Mouse (Mus musculus) spleen, postnatal 14 days (tissue): ENCODE data around the gene Slc37a3.
"Not testable (repeated sequence)": the region's sequence is repeated elsewhere in the genome, so short reads cannot be mapped to it uniquely, and the experiment has no call there.

ENCODE experiments used
- DNase-seq, 2 experiments: peaks; one replicate each; pipeline ENCODE4 v3.0.0; 2021 to 2022; ENCODE audit warnings: low spot score in 2 of 2

The Slc37a3 gene

DNA sequence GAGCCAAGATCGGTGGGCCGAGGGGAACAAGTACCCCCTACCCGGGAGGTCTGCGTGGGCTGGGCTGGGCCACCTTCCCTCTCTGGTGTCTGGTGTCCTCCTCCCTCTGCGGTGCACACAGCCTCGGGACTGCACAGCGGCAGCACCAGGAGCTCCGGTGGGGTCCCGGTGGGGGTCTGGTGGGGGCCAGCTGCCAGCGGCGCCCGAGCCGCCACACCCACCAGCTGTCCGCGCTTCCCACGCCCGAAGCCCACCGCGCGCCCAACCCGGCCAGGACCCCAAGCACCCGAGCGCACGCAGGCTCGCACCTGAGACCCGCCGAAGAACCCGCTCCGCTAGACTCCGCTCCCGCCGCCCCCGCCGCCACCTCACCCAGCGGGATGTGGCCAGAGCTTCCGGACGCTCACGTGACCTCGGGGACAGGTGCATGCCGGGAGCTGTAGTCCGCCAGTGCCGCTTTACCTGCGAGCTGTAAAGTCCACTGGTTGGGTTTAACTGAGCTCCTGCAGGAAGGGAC is at the start of gene Slc37a3:
Gene Slc37a3, minus strand, starts transcription at position 365 of the 517 bp plus-strand sequence.
- DNase-seq: peak; percentile 71 to 84

DNA sequence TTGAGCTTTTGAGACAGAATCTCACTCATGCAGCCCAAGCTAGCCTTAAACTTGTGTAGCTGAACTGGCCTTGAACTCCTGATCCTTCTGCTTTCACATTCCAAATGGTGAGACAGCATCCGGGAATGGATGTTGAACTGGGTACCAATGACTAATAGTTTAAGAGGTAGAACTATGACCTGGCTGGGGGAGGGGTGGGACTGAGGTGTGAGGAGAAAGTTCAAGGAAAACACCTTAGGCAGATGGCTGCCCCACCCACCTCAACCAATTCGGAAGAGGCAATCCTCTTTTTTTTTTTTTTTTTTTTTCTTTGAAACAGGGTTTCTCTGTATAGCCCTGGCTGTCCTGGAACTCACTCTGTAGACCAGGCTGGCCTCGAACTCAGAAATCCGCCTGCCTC is 49.2 kb upstream of the Slc37a3 start:
- no peak for DNase-seq

DNA sequence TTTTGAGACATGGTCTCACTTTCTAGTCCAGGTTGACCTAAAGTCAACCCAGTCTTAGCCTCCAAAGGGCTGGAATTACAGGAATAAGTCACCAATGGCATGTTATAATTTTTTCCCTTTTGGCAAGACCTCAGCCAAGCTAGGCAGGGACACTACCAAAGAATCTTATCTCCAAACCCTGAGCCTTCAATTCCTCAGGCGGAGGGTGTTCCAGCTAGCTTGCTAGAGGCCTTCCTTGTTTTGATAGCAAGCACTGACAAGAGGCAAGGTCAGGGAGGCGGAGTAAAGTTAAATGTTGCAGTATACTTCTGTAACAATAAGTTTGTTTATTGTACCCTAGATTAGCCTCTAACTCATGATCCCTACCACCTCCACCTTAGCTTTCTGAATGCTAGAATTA is 47.7 kb upstream of the Slc37a3 start:
- no peak for DNase-seq

DNA sequence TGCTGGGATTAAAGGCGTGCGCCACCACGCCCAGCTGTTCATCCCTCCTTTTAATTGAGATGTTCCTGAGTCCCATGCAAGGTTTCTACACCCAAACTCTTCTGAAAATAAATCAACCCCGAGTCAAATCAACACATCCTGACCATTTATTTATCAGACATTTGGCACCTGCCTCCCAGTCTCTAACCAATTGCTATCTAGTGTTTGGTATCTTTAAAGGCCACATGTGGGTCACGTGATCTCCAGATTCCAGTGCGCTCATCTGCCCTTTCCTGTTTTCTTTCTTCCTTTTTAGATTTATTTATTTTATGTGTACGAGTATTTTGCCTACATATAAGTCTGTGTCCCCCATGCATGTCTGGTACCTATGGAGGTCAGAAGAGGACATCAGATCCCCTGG is 46.2 kb upstream of the Slc37a3 start:
- DNase-seq: no peak

DNA sequence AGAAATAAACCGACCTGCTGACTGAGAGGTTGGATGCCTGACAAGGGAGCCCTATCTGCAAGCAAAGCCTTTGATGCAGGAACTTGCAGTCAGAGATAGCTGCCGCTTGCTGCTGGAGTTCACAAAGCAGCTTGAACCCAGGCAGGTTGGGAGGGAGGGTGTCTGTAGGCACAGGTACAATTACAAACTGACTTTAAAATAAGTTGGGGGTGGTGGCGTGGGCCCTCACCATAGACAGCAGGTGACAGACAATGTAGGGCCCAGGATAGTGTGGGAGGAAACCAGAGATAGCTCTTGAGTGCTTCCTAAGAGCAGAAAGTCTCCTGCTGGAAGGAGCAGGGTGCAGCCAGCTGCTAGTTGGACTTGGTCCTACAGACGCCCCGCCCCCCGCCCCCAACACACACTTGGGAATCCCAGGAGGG is 45.7 kb upstream of the Slc37a3 start:
- DNase-seq: no peak

DNA sequence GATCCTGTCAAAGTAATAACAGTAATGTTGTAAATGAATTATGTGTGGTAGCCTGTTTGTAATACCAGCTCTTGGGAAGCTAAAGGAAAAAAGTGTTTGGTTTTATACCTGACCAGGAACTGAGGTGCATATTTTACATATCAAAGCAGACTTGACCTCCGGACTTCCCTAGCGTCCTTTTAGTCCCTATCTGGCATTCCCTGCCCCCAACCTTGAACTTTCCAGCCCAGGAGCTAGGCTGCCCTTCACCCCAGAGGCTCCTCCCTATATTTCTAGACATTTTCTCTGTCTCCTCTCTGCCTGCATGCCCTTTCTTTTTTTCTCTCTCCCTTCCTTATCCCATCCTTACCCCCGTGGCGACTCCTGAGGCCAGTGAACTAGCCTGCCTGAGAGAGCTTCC is 43.4 kb upstream of the Slc37a3 start:
- DNase-seq: no peak

DNA sequence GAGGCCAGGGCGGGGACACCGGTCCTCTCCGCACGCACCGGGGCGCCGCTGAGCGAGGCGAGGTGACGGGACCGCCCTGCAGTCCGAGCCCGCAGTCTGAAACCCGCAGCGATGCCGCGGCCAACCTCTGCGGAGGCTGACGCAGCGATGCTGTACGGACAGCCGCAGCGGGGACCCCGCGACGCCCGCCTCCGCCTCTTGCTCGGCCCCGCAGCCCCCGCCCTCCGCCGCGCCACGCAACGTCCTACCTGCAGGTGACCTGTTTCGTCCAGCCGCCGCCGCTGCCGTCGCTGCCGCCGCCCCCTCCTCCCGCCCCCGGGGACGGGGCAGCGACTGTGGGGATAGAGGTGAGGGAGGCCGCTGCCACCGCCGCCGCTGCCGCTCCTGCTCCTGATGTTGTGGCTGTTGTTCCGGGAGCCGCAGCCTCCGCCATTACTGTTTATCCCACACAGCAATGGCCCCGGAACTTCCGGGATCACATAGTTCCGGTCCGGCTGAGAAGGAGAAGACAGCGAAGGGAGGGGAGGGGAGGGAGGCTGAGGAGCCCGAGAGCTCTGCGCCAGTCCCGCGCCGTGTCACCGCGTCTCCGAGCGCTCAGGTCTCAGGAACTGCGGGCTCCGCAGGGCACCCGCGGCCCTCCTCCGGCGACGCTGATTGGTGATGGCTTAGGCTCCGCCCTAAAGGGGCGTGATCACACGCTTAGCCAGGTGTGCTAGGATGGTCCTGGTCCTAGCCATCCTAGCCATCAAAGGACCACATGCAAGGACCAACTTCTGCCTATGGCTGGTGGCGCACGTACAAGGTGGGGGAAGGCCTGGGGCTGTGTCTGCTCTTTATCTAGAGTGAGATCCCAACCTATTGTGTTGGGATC is 42.6 kb upstream of the Slc37a3 start, which contains the start of gene Mkrn1:
Gene Mkrn1, minus strand, starts transcription at position 612 of the 871 bp plus-strand sequence.
- peak; percentile 79 to 85 for DNase-seq

DNA sequence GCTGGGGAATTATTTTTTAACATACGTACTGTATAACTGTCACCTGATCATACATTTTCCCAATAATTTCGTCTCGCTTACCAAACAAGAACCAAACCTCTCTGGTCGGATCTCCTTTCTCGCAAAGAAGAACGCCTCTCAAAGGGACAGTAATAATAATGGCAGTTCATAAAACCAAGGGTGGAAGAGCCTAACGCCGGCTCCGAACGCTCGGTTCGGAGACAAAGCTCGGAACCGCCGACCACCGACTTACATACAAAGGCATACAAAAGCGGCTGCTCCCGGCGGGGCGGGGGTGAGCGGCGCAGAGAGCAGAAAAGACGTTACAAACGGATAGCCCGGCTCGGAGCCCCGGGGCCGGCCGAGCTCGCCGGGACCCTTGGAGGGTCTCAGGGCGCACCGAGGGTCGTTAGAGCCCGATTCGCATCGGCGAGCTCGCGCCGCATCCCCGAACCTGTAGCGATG is 41.9 kb upstream of the Slc37a3 start:
- no peak for DNase-seq

DNA sequence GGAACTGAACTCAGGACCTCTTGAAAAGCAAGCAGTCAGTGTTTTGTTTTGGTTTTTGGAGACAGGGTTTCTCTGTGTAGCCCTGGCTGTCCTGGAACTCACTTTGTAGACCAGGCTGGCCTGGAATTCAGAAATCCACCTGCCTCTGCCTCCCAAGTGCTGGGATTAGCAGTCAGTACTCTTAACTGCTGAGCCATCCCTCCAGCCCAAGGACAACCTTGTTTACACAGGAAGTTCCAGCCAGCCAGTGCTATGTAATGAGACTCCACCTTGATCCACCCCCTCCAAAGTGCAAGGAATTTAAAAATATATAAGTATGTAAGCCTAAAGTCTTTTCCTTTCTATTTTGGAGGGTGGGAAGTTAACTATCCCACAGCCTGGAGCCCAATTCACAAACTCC is 39.2 kb upstream of the Slc37a3 start:
- DNase-seq: not testable (repeated sequence)

DNA sequence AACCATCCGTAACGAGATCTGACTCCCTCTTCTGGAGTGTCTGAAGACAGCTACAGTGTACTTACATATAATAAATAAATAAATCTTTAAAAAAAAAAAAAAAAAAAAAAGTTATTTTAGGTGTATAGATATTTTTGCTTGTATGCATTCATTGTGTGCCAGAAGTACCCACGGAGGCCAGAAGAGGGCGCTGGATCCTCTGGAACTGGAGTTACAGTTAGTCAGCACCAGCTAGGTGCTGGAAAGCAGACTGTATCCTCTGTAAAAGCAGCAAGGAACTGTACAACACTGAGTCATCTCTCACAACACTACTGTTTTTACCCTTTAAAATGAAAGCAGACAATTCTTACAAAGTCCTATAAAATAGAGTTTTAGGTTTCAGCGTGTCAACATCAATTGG is 38.3 kb upstream of the Slc37a3 start:
- DNase-seq: peak; percentile 73 to 84

DNA sequence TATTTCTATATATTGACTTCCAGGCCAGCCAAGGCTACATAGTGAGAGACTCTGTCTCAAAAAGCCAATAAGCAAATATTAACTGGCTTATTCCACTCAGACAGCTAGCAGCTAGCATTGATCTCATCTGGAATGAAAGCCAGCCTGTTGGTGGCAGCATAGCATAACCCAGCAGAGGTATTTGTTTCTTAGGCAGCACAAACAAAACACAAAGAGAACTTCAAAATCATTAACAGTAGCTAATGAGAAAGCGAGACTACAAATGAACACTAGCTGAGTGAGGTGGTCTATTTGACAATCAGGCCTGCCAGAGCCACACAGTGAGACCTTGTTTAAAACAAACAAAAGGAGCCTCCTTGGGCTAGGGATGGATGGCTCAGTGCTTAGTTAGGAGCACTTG is 36.6 kb upstream of the Slc37a3 start:
- DNase-seq: no peak

DNA sequence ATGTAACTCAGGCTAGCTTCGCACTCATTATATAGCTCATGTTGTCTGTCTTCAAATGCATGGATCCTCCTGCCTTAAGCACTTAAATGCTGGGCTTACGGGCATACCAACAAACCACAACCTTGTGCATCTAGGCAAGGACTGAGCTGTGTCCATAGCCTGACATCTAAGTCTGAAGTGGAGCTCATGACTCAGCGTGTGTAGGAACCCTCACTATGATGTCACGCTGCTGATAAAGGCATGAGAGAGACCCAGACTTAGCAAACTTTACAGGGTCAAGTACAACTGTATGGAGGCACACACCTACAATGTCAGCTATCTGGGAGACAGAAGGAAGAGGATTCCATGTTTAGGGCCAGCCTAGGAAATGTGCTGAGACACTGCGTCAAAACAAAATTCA is 29.0 kb upstream of the Slc37a3 start:
- no peak for DNase-seq

DNA sequence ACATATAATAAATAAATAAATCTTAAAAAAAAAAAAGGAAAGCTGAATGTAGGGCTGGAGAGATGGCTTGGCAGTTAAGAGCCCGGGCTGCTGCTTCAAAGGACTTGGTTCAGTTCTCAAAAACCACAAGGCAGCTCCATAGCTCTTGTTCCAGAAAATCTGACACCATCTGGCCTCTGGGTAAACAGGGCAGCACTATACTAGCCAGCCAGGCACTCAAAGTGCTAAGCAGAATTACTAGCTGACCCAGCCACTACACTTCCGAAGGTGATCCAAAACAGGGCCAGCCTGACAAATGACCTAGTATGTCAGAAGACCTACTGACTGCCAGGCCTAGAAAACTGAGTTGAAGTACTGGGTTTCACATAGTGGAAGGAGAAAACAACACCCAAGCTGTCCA is 25.7 kb upstream of the Slc37a3 start:
- DNase-seq: no peak

DNA sequence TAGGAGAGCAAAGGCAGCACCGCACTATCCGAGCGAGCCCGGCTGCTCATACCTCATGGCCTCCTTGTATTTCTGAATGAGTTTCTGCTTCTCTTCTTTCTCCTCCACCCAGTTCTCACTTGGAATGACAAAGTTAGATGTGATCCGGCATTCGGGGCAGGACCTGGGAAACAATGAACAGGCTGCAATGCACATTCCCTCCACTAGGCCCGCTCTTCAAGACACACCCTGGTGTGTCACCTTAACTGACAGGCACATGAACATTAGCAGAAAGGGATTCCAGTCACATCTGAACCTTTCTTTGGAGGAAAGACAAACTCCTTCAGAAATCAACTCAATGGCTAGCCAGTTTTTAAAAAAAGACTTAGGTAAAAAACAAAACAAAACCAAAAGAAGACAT is 22.9 kb upstream of the Slc37a3 start:
- no peak for DNase-seq

DNA sequence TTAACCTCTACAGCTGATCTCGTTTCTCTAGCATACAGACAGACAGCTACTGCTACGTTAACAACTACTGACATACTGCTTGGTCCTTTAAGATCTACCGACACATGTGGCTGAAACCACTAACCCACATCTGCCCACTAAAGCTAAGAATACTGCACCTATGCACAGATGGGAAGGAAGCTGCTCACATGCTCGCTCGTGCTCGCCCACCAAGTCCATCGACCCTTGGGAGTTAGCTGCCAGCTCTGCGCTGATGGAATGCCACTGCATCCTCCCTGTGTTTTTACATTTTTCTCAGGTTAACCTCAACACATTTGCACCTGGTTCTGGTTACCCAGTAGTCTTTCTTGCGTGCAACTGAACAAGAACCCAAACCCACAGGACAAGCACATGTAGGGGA is 20.9 kb upstream of the Slc37a3 start:
- no peak for DNase-seq

DNA sequence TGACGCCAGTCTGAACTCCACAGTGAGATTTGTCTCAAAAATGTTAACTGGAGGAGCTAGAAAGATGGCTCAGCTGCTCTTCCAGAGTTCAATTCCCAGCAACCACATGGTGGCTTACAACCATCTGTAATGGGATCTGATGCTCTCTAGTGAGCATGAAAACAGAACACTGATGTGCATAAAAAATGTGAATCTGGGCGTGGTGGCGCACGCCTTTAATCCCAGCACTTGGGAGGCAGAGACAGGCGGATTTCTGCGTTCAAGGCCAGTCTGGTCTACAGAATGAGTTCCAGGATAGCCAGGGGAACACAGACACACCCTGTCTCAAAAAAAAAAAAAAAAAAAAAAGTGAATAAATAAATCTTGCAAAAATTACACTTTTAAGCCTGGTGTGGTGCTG is 19.6 kb upstream of the Slc37a3 start:
- no peak for DNase-seq

DNA sequence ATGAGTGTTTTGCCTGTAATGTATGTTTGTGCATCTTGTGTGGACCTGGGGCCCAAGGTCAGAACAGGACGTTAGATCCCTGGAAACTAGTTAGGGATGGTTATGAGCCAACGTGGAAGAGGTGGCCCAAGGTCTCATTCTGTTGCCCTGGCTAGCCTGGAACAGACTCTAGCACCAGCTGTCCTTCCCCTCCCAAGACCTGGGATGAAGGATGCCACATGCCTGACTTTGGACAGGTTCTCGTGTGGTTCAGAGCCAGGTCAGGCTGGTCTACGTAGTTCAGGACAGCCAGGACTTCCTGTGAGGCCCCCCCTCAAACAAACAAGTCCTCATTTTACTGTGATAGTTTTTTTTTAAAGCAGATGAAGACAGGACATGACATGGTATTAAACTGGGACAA is 18.4 kb upstream of the Slc37a3 start:
- no peak for DNase-seq

DNA sequence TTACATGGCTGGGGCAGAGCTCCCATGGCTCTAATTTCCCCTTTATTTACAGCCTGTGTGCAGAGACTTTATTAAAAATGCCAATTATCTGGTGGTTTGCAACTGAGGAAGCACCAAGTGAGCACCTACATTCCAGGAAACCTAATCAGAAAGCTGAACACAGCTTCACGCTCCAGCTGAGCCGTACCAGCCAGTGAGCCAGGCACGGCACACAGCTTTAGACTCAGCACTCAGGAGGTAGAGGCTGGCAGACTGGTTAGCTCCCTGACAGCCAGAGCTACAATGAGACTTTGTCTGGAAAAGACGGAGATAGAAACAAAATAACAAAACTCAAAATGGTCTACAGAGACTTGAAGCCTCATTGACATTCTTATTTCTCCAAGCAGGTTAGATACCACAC is 18.0 kb upstream of the Slc37a3 start:
- DNase-seq: no peak

DNA sequence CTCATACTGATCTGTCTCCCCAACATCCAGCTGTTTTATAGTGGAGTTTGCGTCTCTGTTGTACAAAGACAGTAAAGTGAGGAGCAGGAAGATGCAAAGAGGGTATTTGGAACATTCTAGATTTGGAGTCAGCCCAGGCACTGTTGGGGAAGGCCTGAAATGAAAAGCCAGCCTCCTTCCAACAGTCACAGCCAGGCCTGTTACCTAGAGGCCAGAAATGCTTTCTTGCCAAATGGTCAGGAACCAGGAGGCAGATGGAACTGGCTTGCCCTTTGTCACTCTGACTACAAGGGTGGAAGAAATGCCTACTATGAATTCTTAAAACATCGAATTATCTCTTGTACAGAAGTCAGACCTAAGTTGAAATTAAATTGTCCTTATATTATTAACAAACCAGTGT is 12.5 kb upstream of the Slc37a3 start:
- no peak for DNase-seq

DNA sequence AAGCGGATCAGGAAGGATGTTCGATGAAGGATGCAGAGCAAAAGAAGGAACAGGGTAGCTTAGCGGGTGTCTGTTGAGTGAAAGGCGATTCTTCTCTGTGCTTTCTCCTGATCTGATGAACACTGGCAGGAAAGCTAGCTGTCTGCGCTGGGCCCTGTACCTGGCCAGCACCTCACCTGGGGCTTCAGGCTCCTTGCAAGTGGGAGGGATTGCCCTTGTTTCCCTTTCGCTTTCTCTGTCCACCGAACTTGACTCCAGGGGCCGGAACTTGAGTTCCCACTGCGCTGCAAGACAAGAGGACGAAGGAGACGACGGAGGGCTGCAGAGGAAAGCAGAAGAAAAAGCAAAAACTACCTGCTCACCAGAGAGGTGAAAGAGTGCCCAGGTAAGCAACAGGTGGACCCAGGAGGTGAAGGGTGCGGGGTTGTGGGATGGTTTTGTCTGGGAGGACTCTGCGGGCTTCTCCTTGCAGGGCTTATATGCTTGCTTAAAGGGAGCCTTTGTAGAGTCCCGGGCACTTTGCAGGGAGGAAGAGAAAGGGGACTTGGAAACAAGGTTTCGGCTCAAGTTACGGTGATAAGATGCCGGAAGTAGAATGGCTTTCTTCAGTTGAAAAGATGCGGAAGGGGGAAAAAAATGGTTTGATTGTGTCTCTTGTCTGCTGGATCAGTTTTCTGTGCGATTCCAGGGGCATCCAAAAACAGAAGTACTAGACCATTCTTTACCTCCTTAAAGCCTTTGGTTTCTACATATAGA is 3.8 kb upstream of the Slc37a3 start, which contains the start of gene Rab19:
Gene Rab19, plus strand, starts transcription at position 51 of the 756 bp plus-strand sequence.
- no peak for DNase-seq

DNA sequence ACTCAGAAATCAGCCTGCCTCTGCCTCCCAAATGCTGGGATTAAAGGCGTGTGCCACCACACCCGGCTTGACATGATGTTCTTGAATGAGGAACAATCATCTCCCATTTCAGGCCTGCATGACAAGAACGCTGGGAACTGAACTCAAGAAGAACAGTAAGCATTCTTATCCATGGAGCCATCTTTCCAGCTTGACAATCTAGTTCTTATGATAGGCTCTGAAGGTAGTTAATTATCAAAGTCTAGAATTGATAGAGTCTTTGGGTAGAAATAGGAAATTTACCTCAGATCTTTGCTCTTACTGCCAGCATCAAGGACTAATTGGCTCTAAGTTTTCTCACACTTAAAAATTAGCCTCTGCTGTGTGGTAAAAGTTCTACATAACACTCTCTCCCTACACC is 2.8 kb upstream of the Slc37a3 start:
- no peak for DNase-seq

DNA sequence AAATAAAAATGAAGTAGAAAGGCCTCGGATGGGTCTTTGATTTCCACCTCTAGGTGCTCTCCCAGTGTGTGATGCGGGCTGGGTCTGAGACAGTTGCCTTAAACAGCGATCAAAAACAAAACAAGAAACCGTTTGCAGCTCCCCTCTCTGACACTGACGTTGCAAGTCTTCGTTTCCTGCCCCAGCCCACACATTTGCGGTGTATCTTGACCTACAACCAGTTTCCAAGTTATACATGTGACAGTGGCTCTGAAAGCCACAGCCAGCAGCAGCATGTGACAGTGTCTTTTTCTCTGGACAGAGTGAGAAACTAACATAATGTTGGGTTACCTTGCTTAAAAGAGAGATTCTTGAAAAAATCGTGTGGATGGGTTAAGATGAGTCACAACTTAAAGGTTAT is 2.3 kb upstream of the Slc37a3 start:
- no peak for DNase-seq

DNA sequence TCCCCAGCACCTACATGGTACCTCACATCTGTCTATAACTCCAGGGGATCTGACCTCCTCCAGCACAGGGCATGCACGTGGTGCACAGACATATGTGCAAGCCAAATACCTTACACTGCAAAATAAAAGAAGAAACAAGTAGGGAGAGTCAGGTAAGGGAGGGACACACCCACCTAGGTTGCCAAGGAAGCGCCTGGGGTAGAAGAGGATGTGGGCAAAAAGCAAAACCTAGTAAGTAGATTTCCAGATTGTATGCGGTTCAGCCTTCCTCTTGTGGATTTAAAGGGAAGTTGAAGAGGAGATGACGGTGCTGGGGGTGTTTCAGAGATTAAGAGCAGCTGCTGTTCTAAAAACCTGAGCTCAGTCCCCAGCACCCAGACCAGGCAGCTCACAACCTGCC is 1.7 kb upstream of the Slc37a3 start:
- no peak for DNase-seq
